Mouse (Mus musculus): ENCODE data around the gene Mup5. TPM values are rescaled to one million over a fixed set of nuclear protein-coding genes. Genes with fewer than 3 reads are reported as not detected.
"Not testable (repeated sequence)": the region's sequence is repeated elsewhere in the genome, so short reads cannot be mapped to it uniquely, and the experiment has no call there.

The Mup5 gene
- polyA plus RNA-seq, 1 experiment from 2014 or later, result not detected

GRCm38 (mm10) chr4:61815602-61816001, 19.4 kb downstream of the Mup5 start:
- Histone ChIP-seq H3K27ac (ENCODE audit: low read depth) (no peak overlapping the region), H3K9me3 (ENCODE audit: control insufficient read depth, low read length) (no peaks in the 10 kb centered on the region), H3K9ac (ENCODE audit: low read length) (no peak overlapping the region), H3K4me1 (replicated peaks; ENCODE audit: control insufficient read depth, insufficient read depth, low read length) (no peaks in the 10 kb centered on the region), H3K4me3 (ENCODE audit: low read depth, low read length) (no peak overlapping the region), H3K36me3 (ENCODE audit: control insufficient read depth, insufficient read depth, low read length) (no peaks in the 10 kb centered on the region), H3K4me2 (ENCODE audit: low read length) (no peak overlapping the region), H3K27me3 (replicated peaks; ENCODE audit: control insufficient read depth, insufficient read depth, low read length) (no peaks in the 10 kb centered on the region)
- DNase-seq (ENCODE audit: low spot score) (no peak), ATAC-seq (replicated peaks; ENCODE audit: low FRiP score, low TSS enrichment, low read depth) (no peak)
- WGBS, result 52% methylated on average over 2 of the region's 2 CpGs

- H3K4me2 ChIP-seq (ENCODE audit: low read length), result no peak overlapping the region
- H3K27me3 ChIP-seq (replicated peaks; ENCODE audit: control insufficient read depth, insufficient read depth, low read length), result no peaks in the 10 kb centered on the region
- no peak overlapping the region for H3K4me3 ChIP-seq (ENCODE audit: low read depth, low read length)
- ATAC-seq (replicated peaks; ENCODE audit: low FRiP score, low TSS enrichment, low read depth) (no peak), DNase-seq (ENCODE audit: low spot score) (peak; percentile 34)
- no peaks in the 10 kb centered on the region for H3K9me3 ChIP-seq (ENCODE audit: control insufficient read depth, low read length)
- no peak overlapping the region for H3K9ac ChIP-seq (ENCODE audit: low read length)
- H3K36me3 ChIP-seq (ENCODE audit: control insufficient read depth, insufficient read depth, low read length), result no peaks in the 10 kb centered on the region
- H3K27ac ChIP-seq (ENCODE audit: low read depth), result no peak overlapping the region
- no peaks in the 10 kb centered on the region for H3K4me1 ChIP-seq (replicated peaks; ENCODE audit: control insufficient read depth, insufficient read depth, low read length)
Observed at GRCm38 (mm10) chr4:61813435-61813834, 21.6 kb downstream of the Mup5 start.

DNA sequence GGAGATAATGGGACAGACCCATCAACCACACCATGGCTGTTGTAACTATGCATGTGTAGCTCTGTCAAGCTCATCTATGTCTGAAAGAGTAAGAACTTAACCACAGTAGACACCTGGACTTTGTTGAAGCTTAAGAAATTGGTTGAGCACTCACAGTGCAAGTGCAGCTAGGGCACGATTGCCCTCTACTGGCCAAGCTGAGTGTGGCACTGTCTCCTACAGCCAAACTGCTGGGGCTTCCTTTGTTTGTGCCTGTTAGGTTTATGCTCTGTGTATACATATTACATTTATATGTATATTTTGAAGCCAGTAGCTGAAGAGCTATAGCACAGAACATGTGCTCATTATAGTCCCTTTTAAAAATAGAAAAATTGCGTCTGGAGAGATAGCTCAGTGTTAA, 23.8 kb downstream of the Mup5 start:
- H3K27me3 ChIP-seq (replicated peaks; ENCODE audit: control insufficient read depth, insufficient read depth, low read length); H3K4me2 ChIP-seq (ENCODE audit: low read length); H3K4me3 ChIP-seq (ENCODE audit: low read depth, low read length); ATAC-seq (replicated peaks; ENCODE audit: low FRiP score, low TSS enrichment, low read depth); H3K27ac ChIP-seq (ENCODE audit: low read depth); H3K36me3 ChIP-seq (ENCODE audit: control insufficient read depth, insufficient read depth, low read length); H3K9ac ChIP-seq (ENCODE audit: low read length); H3K4me1 ChIP-seq (replicated peaks; ENCODE audit: control insufficient read depth, insufficient read depth, low read length); H3K9me3 ChIP-seq (ENCODE audit: control insufficient read depth, low read length): not testable (repeated sequence)
- DNase-seq (ENCODE audit: low spot score), result peak; percentile 61
- WGBS, result 16% methylated on average over 2 of the region's 2 CpGs

DNA sequence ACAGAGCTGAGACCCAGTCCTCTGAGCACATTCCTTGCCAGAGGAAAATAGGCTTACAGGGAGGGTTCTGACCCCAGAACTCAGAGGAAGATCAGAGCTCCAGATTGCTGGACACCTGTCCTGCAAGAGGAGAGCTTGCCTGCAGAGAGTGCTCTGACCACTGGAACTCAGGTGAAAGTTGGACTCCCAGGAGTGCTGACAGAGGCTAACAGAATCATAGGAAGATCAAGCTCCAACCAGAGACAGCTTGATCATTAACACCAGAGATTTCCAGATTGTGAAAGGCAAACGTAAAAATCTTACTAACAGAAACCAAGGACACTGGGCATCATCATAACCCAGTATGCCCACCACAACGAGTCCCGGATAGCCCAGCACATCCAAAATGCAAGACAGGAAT, 26.1 kb downstream of the Mup5 start:
- H3K4me1 ChIP-seq (replicated peaks; ENCODE audit: control insufficient read depth, insufficient read depth, low read length); H3K27me3 ChIP-seq (replicated peaks; ENCODE audit: control insufficient read depth, insufficient read depth, low read length); ATAC-seq (replicated peaks; ENCODE audit: low FRiP score, low TSS enrichment, low read depth); DNase-seq (ENCODE audit: low spot score); H3K36me3 ChIP-seq (ENCODE audit: control insufficient read depth, insufficient read depth, low read length); H3K27ac ChIP-seq (ENCODE audit: low read depth); H3K9ac ChIP-seq (ENCODE audit: low read length); H3K4me3 ChIP-seq (ENCODE audit: low read depth, low read length); H3K4me2 ChIP-seq (ENCODE audit: low read length); H3K9me3 ChIP-seq (ENCODE audit: control insufficient read depth, low read length): not testable (repeated sequence)
- WGBS, result 82% methylated on average over 3 of the region's 3 CpGs

DNA sequence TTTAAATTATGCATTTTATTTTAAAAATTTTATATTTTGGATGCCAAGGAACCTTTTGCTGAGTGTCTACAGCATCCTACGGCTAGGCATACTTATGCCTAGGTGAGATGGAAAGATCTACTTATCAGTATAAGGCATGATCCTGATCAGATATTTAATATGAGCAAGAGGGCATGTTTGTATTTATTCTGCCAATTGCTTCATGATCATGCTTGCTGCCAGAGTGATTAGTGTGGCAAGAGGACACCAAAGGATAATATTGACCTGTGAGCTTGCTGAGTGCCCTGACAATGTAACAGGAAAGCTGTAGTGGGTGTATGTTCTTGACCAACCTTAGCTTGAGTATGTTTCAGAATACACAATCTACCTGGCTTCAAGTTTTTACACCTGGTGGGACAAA, 45.3 kb downstream of the Mup5 start:
- WGBS, result 100% methylated on average over 1 of the region's 1 CpGs
- not testable (repeated sequence) for H3K4me2 ChIP-seq (ENCODE audit: low read length); H3K9ac ChIP-seq (ENCODE audit: low read length); DNase-seq (ENCODE audit: low spot score); ATAC-seq (replicated peaks; ENCODE audit: low FRiP score, low TSS enrichment, low read depth); H3K27ac ChIP-seq (ENCODE audit: low read depth); H3K4me3 ChIP-seq (ENCODE audit: low read depth, low read length); H3K9me3 ChIP-seq (ENCODE audit: control insufficient read depth, low read length); H3K27me3 ChIP-seq (replicated peaks; ENCODE audit: control insufficient read depth, insufficient read depth, low read length); H3K36me3 ChIP-seq (ENCODE audit: control insufficient read depth, insufficient read depth, low read length); H3K4me1 ChIP-seq (replicated peaks; ENCODE audit: control insufficient read depth, insufficient read depth, low read length)

- not testable (repeated sequence) for ATAC-seq (replicated peaks; ENCODE audit: low FRiP score, low TSS enrichment, low read depth); H3K27me3 ChIP-seq (replicated peaks; ENCODE audit: control insufficient read depth, insufficient read depth, low read length); H3K4me1 ChIP-seq (replicated peaks; ENCODE audit: control insufficient read depth, insufficient read depth, low read length); H3K9ac ChIP-seq (ENCODE audit: low read length); H3K9me3 ChIP-seq (ENCODE audit: control insufficient read depth, low read length); H3K36me3 ChIP-seq (ENCODE audit: control insufficient read depth, insufficient read depth, low read length); H3K4me3 ChIP-seq (ENCODE audit: low read depth, low read length); H3K4me2 ChIP-seq (ENCODE audit: low read length); DNase-seq (ENCODE audit: low spot score); H3K27ac ChIP-seq (ENCODE audit: low read depth)
- 79% methylated on average over 1 of the region's 1 CpGs for WGBS
Observed at GRCm38 (mm10) chr4:61784231-61784630, 50.8 kb downstream of the Mup5 start.

DNA sequence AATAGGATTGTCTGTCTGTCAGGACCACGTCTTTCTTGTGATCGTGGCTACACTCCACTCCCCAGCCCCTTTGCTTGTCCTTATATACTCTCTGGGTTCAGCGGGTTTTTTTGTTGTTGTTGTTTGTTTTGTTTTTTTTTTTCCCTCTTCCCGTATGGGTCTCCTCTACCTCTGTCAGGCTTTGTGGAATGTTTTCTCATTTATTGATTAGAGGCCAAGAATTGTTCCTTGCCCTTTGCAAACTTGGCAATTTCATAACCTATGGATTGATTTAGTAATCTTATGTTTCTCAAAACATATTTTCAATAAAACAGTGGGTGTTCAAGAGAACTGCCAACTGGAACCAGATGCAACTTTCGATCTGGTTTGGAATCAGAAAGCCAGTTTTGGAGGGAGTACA, 52.9 kb downstream of the Mup5 start, which contains the start of gene Mup19:
Mup19 (minus strand) TSS at position 101 of the 400 bp plus-strand sequence.
- H3K4me3 ChIP-seq (ENCODE audit: low read depth, low read length); H3K4me1 ChIP-seq (replicated peaks; ENCODE audit: control insufficient read depth, insufficient read depth, low read length); ATAC-seq (replicated peaks; ENCODE audit: low FRiP score, low TSS enrichment, low read depth); H3K27me3 ChIP-seq (replicated peaks; ENCODE audit: control insufficient read depth, insufficient read depth, low read length); H3K27ac ChIP-seq (ENCODE audit: low read depth); H3K36me3 ChIP-seq (ENCODE audit: control insufficient read depth, insufficient read depth, low read length); H3K4me2 ChIP-seq (ENCODE audit: low read length); H3K9ac ChIP-seq (ENCODE audit: low read length); H3K9me3 ChIP-seq (ENCODE audit: control insufficient read depth, low read length); DNase-seq (ENCODE audit: low spot score): not testable (repeated sequence)
- WGBS, result 93% methylated on average over 1 of the region's 5 CpGs

Other genes starting within 250 kb of the Mup5 start
- gene Mup17, start 239.4 kb downstream of the Mup5 start, polyA plus RNA-seq (2014; fragmentation: Nextera tagmentation; extraction: Ambion mirVana), result not detected in 2 replicates
- gene Mup18, start 161.1 kb downstream of the Mup5 start, polyA plus RNA-seq (2014; fragmentation: Nextera tagmentation; extraction: Ambion mirVana), result not detected in 2 replicates
- gene Mup19, start 53.0 kb downstream of the Mup5 start, polyA plus RNA-seq (2014; fragmentation: Nextera tagmentation; extraction: Ambion mirVana), result not detected in 2 replicates
- gene Mup20, start 218.9 kb upstream of the Mup5 start, polyA plus RNA-seq (2014; fragmentation: Nextera tagmentation; extraction: Ambion mirVana), result not detected in 2 replicates

Data from intestine, embryonic 14.5 days (tissue).